Mouse (Mus musculus) limb, embryonic 14.5 days (tissue): Measurements from ENCODE around the gene Trim6. TPM values are rescaled to one million over a fixed set of nuclear protein-coding genes. Genes with fewer than 3 reads are reported as not detected.
"Not testable (repeated sequence)": the region's sequence is repeated elsewhere in the genome, so short reads cannot be mapped to it uniquely, and the experiment has no call there.

Experiments
- ATAC-seq: fragments of 200-750 bp; cut with Nextera tagmentation; 2 replicates; pipeline ENCODE4 v1.8.0; 2017; ENCODE audit warnings: low read depth, moderate number of reproducible peaks, moderate TSS enrichment; ENCODE audit not compliant: low FRiP score
- DNase-seq: peaks from one replicate; pipeline ENCODE4 v3.0.0-alpha.2; 2015; ENCODE audit warnings: low spot score
- H3K27ac ChIP-seq: fragments of 300-500 bp; sonication (generic); replicated peaks from 2 replicates; pipeline ENCODE4 v1.5.1; 2014; ENCODE audit warnings: low read depth, mild to moderate bottlenecking, low read length, moderate library complexity, mixed read lengths
- H3K27me3 ChIP-seq: fragments of 300-500 bp; sonication (generic); 2 replicates; pipeline ENCODE4 v1.6.1; 2014; ENCODE audit warnings: low read length, mixed read lengths; ENCODE audit not compliant: control insufficient read depth, insufficient read depth
- H3K36me3 ChIP-seq: fragments of 300-500 bp; sonication (generic); 2 replicates; pipeline ENCODE4 v1.6.1; 2014; ENCODE audit warnings: mild to moderate bottlenecking, low read length, moderate library complexity, mixed read lengths; ENCODE audit not compliant: control insufficient read depth, insufficient read depth
- H3K4me1 ChIP-seq: fragments of 300-500 bp; sonication (generic); 2 replicates; pipeline ENCODE4 v1.6.1; 2014; ENCODE audit warnings: antibody characterized with exemption, low read length, mixed read lengths; ENCODE audit not compliant: control insufficient read depth, insufficient read depth
- H3K4me2 ChIP-seq: fragments of 300-500 bp; sonication (generic); replicated peaks from 2 replicates; pipeline ENCODE4 v1.6.1; 2014; ENCODE audit warnings: low read depth, mild to moderate bottlenecking, low read length, moderate library complexity; ENCODE audit not compliant: severe bottlenecking
- H3K4me3 ChIP-seq: fragments of 300-500 bp; sonication (generic); replicated peaks from 2 replicates; pipeline ENCODE4 v1.5.1; 2014; ENCODE audit warnings: low read length
- H3K9ac ChIP-seq: fragments of 300-500 bp; sonication (generic); 2 replicates; pipeline ENCODE4 v1.6.1; 2014; ENCODE audit warnings: mild to moderate bottlenecking, low read depth, low read length, moderate library complexity; ENCODE audit not compliant: severe bottlenecking
- H3K9me3 ChIP-seq: fragments of 300-500 bp; sonication (generic); 2 replicates; pipeline ENCODE4 v1.6.1; 2016; ENCODE audit warnings: low read length; ENCODE audit not compliant: control insufficient read depth
- POLR2A ChIP-seq: fragments of 200-500 bp; IDR thresholded peaks from 2 replicates; pipeline ENCODE4 v1.8.0; 2012; ENCODE audit warnings: inconsistent platforms, mild to moderate bottlenecking, moderate library complexity, borderline replicate concordance; ENCODE audit not compliant: insufficient read depth, insufficient read length; ENCODE audit errors: extremely low read depth
- WGBS: fragments of 180-500 bp; shearing (Covaris S2); extraction: QIAGEN DNeasy Blood & Tissue Kit; methylation state at CpG from one replicate; pipeline ENCODE4 v1.1.7; 2014; 5-methylcytosine and 5-hydroxymethylcytosine counted together
- polyA plus RNA-seq, 2 experiments: library from polyadenylated mRNA; depleted of rRNA in 1 of 2; stranded (reverse) in 1 of 2; unstranded in 1 of 2; fragments of >200 nt; fragmentation: Nextera tagmentation in 1 of 2; extraction: Ambion mirVana in 1 of 2; gene quantifications; 2 replicates each; pipeline versions ENCODE4 v1.2.1 to v1.2.3; 2012 to 2014

Trim6 gene
- polyA plus RNA-seq, 2 experiments: 0.43 to 1.1 TPM

DNA sequence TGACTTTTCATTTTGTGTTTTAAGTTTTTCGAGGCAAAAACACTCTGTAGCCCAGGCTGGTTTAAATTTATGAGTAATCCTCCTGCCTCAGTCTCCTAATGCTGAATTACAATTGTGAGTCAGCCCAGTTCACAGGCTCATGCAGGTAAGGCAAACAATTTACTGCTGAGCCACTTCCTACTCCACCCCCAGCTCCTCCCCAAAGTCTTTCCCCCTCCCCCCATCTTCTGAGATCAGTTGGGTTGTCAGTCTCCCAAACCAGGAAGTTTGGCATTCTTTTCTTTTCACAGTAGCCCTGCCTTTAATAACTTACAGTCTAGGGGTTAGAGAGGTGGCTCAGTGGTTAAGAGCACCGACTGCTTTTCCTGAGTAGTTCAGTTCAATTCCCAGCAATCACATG, 712 bp upstream of the Trim6 start:
- H3K36me3 ChIP-seq: no peaks in the 10 kb centered on the region
- H3K4me1 ChIP-seq: no peaks in the 10 kb centered on the region
- H3K27ac ChIP-seq: no peak overlapping the region
- TF ChIP-seq POLR2A: no peak
- 78% methylated on average over 2 of the region's 2 CpGs for WGBS
- no peak overlapping the region for H3K4me2 ChIP-seq
- ATAC-seq (no peak), DNase-seq (no peak)
- H3K9me3 ChIP-seq: no peaks in the 10 kb centered on the region
- no peak overlapping the region for H3K9ac ChIP-seq
- H3K27me3 ChIP-seq: no peaks in the 10 kb centered on the region
- no peak overlapping the region for H3K4me3 ChIP-seq

DNA sequence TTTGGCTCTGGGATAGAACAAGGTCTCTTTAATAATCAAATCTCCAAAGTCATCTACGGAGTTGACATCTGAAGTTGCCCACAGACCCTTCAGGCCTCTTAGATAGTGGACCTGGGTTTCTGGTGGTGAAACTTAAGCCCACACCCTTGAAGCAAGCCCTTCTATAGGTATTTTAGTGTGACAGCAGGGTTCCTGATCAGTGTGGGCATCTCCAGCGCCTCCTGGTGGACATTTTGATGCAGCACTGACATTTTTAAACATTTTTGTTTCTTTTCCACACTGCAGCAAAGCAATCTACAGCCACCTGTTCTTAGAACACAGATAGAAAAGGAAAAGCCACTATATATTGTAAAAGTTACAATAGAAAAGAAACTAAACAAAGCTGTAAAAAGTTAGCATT, 12.6 kb downstream of the Trim6 start:
- Histone ChIP-seq H3K9ac (no peak overlapping the region), H3K4me3 (no peak overlapping the region), H3K4me1 (no peaks in the 10 kb centered on the region), H3K27ac (no peak overlapping the region), H3K27me3 (no peaks in the 10 kb centered on the region), H3K9me3 (no peaks in the 10 kb centered on the region), H3K4me2 (no peak overlapping the region), H3K36me3 (no peaks in the 10 kb centered on the region)
- DNase-seq: peak; percentile 12
- no peak for ATAC-seq
- WGBS: 34% methylated on average over 2 of the region's 2 CpGs
- TF ChIP-seq POLR2A: no peak

DNA sequence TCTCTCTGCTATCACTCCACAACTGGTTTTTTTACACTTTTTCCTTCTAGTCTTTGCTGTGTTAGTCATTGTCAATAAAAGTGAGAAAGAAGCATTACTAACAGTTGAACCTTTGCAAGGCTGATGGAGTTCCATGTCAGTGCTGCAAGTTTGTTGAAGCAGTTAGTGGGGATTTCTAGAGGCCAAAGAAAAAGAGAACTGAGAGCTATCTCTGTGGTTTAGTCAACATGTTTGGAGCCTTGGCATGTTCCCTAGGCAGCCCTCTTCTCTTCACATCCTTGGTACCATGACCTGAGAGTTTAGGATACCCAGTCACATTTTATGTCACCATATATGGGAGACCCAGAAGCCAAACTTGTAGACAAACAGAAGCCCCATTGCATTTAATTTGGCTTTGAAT, 22.3 kb downstream of the Trim6 start:
- H3K9ac ChIP-seq: no peak overlapping the region
- no peaks in the 10 kb centered on the region for H3K27me3 ChIP-seq
- DNase-seq: no peak
- H3K4me3 ChIP-seq: no peak overlapping the region
- H3K4me2 ChIP-seq: no peak overlapping the region
- H3K27ac ChIP-seq: no peak overlapping the region
- ATAC-seq: no peak
- H3K36me3 ChIP-seq: no peaks in the 10 kb centered on the region
- H3K9me3 ChIP-seq: no peaks in the 10 kb centered on the region
- H3K4me1 ChIP-seq: no peaks in the 10 kb centered on the region
- no peak for TF ChIP-seq POLR2A

DNA sequence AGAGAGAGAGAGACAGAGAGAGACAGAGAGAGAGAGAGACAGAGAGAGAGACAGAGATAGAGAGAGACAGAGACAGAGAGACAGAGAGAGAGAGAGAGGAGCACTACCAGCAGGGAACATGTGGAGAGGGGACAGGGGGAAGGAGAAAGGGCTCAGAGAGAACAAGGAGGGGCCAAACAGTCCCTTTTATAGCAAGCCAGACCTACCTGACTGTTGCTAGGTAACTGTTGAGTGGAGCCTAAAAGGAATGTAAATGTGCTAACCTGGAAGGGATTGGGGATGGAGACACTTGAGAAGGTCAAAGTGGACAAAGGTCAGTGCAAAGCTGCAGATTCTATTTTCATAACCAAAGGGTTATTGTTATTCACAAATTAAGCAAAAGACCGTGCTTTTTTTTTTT, 25.0 kb downstream of the Trim6 start:
- Histone ChIP-seq H3K9me3 (no peaks in the 10 kb centered on the region), H3K27me3 (no peaks in the 10 kb centered on the region), H3K4me3 (no peak overlapping the region), H3K4me2 (no peak overlapping the region), H3K9ac (no peak overlapping the region), H3K4me1 (no peaks in the 10 kb centered on the region), H3K27ac (no peak overlapping the region), H3K36me3 (no peaks in the 10 kb centered on the region)
- 76% methylated on average over 1 of the region's 1 CpGs for WGBS
- no peak for TF ChIP-seq POLR2A
- no peak for DNase-seq
- no peak for ATAC-seq

DNA sequence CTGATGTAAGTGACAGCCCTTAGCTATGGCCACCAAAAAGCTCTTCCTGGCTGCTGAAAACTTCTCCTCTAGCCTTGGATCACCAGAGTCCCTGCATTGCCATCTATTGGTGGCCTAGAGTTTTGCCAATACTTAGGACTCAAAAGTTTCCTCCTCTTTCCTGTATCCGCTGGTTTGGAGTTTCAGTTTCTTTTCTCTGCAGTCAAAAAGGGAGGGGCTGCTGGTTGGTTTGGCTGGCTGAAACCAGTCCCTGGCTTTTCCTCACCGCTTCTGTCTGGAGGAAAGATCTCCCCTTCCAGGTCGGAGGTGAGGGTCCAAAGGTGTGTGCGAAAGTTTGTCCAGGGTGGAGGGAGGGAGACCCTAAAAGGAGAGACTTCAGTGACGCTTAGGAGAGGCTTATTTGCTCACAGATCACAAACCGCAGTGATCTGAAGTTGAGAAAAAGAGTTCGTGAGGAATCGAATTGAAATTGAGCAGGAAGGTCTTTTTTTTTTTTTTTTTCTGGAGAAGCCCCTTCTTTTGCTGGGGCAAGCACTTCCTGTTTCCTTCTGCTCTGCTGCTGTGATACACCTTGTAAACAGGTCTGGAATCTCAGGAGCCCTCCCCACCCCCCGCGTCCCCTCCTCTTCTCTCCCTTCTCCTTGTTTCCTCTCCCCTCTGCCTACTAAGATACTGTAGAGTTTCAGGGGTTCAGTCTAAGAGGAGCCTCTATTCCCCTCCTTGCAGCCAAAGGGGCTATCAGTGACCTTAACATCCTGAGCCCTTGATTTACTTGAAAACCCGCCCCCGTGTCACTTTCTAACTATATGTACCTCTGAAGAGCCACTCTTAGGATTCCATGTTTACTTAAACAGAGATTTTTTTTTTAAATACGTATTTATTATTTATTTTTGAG, 25.9 kb downstream of the Trim6 start, which contains the start of gene Trim34a:
Gene Trim34a, plus strand, starts transcription at position 171 of the 895 bp plus-strand sequence.
- no peaks in the 10 kb centered on the region for H3K27me3 ChIP-seq
- H3K4me2 ChIP-seq: peak within 1 kb of the TSS; percentile 65
- H3K27ac ChIP-seq: peak within 1 kb of the TSS; percentile 67
- 7% methylated on average over 13 of the region's 13 CpGs for WGBS
- no peaks in the 10 kb centered on the region for H3K4me1 ChIP-seq
- peak; percentile 82; the same call in 1 of the 2 replicates for ATAC-seq
- DNase-seq: peak; percentile 83
- no peaks in the 10 kb centered on the region for H3K36me3 ChIP-seq
- peak within 1 kb of the TSS; percentile 75 for H3K9ac ChIP-seq
- no peaks in the 10 kb centered on the region for H3K9me3 ChIP-seq
- H3K4me3 ChIP-seq: peak within 1 kb of the TSS; percentile 50
- TF ChIP-seq POLR2A: peak; percentile 50; the same call in 1 of the 2 replicates

DNA sequence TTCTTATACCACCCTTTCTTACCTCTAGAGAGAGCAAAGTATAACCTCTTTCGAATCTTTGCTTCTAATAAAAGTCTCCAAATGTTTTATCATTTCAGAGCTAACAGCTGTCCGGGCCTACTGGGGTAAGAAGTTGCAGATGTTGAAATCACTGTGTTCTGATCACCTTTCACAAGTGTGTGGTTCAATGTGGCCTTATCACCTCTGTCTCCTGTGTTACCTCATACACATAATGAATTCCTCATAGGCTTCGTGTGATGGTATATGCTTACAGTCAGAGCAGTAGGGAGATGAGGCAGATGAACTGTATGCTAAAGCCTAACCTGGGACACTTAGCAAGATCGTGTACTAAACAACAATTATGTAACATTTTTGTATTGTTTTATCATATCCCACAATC, 41.8 kb downstream of the Trim6 start:
- H3K9me3 ChIP-seq, H3K27ac ChIP-seq, DNase-seq, H3K27me3 ChIP-seq, H3K4me1 ChIP-seq, ATAC-seq, H3K4me3 ChIP-seq, H3K4me2 ChIP-seq, H3K9ac ChIP-seq, H3K36me3 ChIP-seq: not testable (repeated sequence)
- WGBS: 77% methylated on average over 4 of the region's 4 CpGs

DNA sequence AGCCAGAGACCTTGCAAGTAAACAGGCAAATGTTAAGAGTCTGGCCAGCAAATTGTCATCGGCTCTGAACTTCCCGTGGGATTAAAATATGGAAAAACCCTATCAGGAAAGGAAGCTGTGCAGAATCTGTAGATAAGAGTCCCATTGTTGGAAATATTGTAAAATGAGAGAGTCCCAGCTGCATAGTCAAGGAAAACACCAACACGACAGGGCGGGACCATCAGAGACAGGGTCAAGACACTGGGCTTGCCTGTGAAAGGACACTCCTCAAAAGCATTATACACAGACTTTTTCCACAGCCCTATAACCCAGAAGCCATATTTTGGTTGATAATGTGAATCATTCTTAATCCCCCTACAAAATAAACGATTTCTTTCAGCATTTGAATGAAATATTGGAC, 46.7 kb downstream of the Trim6 start:
- not testable (repeated sequence) for H3K36me3 ChIP-seq, H3K4me2 ChIP-seq, H3K4me3 ChIP-seq, ATAC-seq, H3K4me1 ChIP-seq, H3K9me3 ChIP-seq, H3K27ac ChIP-seq, DNase-seq, H3K9ac ChIP-seq, H3K27me3 ChIP-seq
- 75% methylated on average over 2 of the region's 5 CpGs for WGBS

DNA sequence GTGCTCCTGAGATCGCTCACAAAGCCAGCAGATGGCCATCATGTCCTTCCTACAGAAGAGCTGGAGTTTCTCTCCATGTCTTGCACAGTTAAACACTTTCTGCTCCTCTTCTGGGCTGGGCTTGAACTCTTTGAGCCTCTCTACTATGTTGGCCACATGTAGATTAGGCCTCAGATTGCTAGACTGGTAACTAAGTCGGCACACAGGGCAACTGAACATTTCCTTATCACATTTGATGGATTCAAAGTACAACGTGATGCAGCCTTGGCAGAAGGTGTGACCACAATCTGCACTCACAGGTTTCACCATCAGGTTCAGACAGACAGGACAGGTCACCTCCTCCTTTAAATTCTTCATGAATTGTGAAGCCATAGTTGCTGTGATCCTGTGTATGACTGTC, 60.8 kb downstream of the Trim6 start:
- H3K9ac ChIP-seq, H3K4me3 ChIP-seq, H3K4me2 ChIP-seq, H3K36me3 ChIP-seq, ATAC-seq, H3K9me3 ChIP-seq, H3K4me1 ChIP-seq, DNase-seq, H3K27ac ChIP-seq, H3K27me3 ChIP-seq: not testable (repeated sequence)
- 88% methylated on average over 3 of the region's 3 CpGs for WGBS
